ENCODE assay signal across 13 mouse cellular contexts in genomic region chr12:27019751-27020150, GRCm38 (mm10).
DNase-seq lines count a peak whose midpoint lies in the region; ATAC-seq and TF ChIP-seq lines count a peak whose summit lies in the region.
"Had no signal": no experiment of that assay in that cellular context is flagged by ENCODE, and none has a peak within 500 bp of the region (broad histone marks: within the 10 kb centered on the region; RNA-seq: fewer than 3 reads in every experiment).

No protein-coding gene starts in this region.

- no peaks in the 10 kb centered on the region for H3K27me3 ChIP-seq in cerebellum, adult 2 months (ENCODE audit: control insufficient read depth, insufficient read depth, low read length)
- H3K27me3 ChIP-seq in forebrain, embryonic 13.5 days = no peaks in the 10 kb centered on the region
- no peaks in the 10 kb centered on the region for H3K27me3 ChIP-seq in midbrain, embryonic 13.5 days
- H3K27me3 ChIP-seq: heart, embryonic 15.5 days; limb, embryonic 12.5 days had no signal

- no peaks in the 10 kb centered on the region for H3K9me3 ChIP-seq in forebrain, embryonic 13.5 days (replicated peaks)
- no peaks in the 10 kb centered on the region for H3K9me3 ChIP-seq in midbrain, embryonic 13.5 days
- H3K9me3 ChIP-seq: heart, embryonic 15.5 days; limb, embryonic 12.5 days had no signal

- WGBS in cerebellum, adult 2 months = 44% methylated on average over 4 of the region's 4 CpGs
- WGBS in forebrain, embryonic 13.5 days = 76% methylated on average over 4 of the region's 4 CpGs
- WGBS in midbrain, embryonic 13.5 days = 65% methylated on average over 4 of the region's 4 CpGs

- peak; percentile 12 to 16 for DNase-seq in cerebellum, postnatal 14 days
- no peak for DNase-seq in cerebellum, adult 2 months
- peak; percentile 5 to 9 for DNase-seq in kidney, postnatal 4 days
- no peak for DNase-seq in kidney, adult 18-20 months
- no peak for DNase-seq in natural killer cell, adult 2 months (ENCODE audit: low spot score in 2 of 2)
- DNase-seq in urinary bladder, postnatal 36 days (ENCODE audit: low spot score in 2 of 2) = no peak
- DNase-seq: cerebellum, adult 8-10 months; kidney, adult 9 months; lung, adult 18-20 months had no signal

- no peak for TF ChIP-seq CTCF in cerebellum, adult 2 months (IDR thresholded peaks at IDR 0.05; ENCODE audit: borderline replicate concordance, insufficient read depth, low read depth, low read length)

- H3K27ac ChIP-seq in cerebellum, adult 2 months (ENCODE audit: insufficient read depth, low read length) = no peak overlapping the region
- peak overlapping the region; percentile 57 for H3K27ac ChIP-seq in forebrain, embryonic 13.5 days
- H3K27ac ChIP-seq in midbrain, embryonic 13.5 days = peak overlapping the region; percentile 82
- H3K27ac ChIP-seq: heart, embryonic 15.5 days; limb, embryonic 12.5 days had no signal

- H3K4me2 ChIP-seq in forebrain, embryonic 13.5 days = no peak overlapping the region
- H3K4me2 ChIP-seq in midbrain, embryonic 13.5 days (replicated peaks) = no peak overlapping the region
- H3K4me2 ChIP-seq: heart, embryonic 15.5 days; limb, embryonic 12.5 days had no signal

- H3K36me3 ChIP-seq in forebrain, embryonic 13.5 days (ENCODE audit: poor library complexity, severe bottlenecking) = no peaks in the 10 kb centered on the region
- H3K36me3 ChIP-seq in midbrain, embryonic 13.5 days = no peaks in the 10 kb centered on the region
- H3K36me3 ChIP-seq: heart, embryonic 15.5 days; limb, embryonic 12.5 days had no signal

- no peak for TF ChIP-seq POLR2A in cerebellum, adult 2 months (IDR thresholded peaks at IDR 0.05; ENCODE audit: borderline replicate concordance, insufficient read depth, low read length)

- H3K4me1 ChIP-seq in cerebellum, adult 2 months (ENCODE audit: control insufficient read depth, insufficient read depth, low read length) = no peaks in the 10 kb centered on the region
- peaks cover 14% of the 10 kb centered on the region for H3K4me1 ChIP-seq in forebrain, embryonic 13.5 days
- peaks cover 21% of the 10 kb centered on the region for H3K4me1 ChIP-seq in midbrain, embryonic 13.5 days (replicated peaks)
- H3K4me1 ChIP-seq: heart, embryonic 15.5 days had no signal

- no peak overlapping the region for H3K4me3 ChIP-seq in cerebellum, adult 2 months (replicated peaks; ENCODE audit: insufficient read depth, low read depth, low read length)
- H3K4me3 ChIP-seq in forebrain, embryonic 13.5 days = no peak overlapping the region
- no peak overlapping the region for H3K4me3 ChIP-seq in midbrain, embryonic 13.5 days (replicated peaks)
- H3K4me3 ChIP-seq: heart, embryonic 15.5 days; limb, embryonic 12.5 days had no signal

- no peak for ATAC-seq in forebrain, embryonic 13.5 days
- peak; percentile 34; the same call in 1 of the 2 replicates for ATAC-seq in midbrain, embryonic 13.5 days

- no peak overlapping the region for H3K9ac ChIP-seq in forebrain, embryonic 13.5 days
- H3K9ac ChIP-seq in midbrain, embryonic 13.5 days (replicated peaks) = no peak overlapping the region
- H3K9ac ChIP-seq: heart, embryonic 15.5 days; limb, embryonic 12.5 days had no signal

Comparison
In these comparisons a context has a peak if more than half of its experiments do, and no peak if none do; other contexts are left out.
1. DNase-seq: peak in cerebellum, postnatal 14 days (2 of 2) and kidney, postnatal 4 days (2 of 2); none in cerebellum, adult 2 months (0 of 2), kidney, adult 18-20 months (single experiment), natural killer cell, adult 2 months (0 of 2) and urinary bladder, postnatal 36 days (0 of 2).